Mouse (Mus musculus) erythroblast, embryonic 14.5 days (primary cell): ENCODE data around the gene Zfp239.

Experiments used
- GATA1 ChIP-seq: IDR thresholded peaks from 2 replicates; pipeline ENCODE4 v1.6.1; 2012; ENCODE audit warnings: low read length, inconsistent platforms, mixed read lengths
- TAL1 ChIP-seq: IDR thresholded peaks from 3 replicates; pipeline ENCODE4 v1.6.1; 2012; ENCODE audit warnings: low read length, inconsistent platforms, mixed read lengths

DNA sequence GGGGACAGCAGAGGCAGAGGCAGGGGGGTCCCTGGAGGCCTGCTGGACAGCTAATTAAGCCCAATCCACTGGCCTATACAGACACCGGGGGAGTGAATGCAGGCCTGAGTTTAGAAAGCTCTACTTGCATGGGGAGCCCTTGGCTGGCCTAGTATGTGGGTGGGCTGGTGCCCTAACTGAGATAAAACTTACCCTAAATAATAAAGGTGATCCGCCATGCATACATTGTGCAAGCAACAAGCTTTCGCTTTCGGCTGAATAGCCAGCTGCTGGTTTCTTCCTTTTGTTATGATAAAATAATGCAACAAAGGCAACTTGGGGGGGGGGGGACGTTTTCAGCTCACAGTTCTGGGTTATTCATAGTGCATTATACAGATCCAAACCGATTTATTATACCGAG is 19.3 kb downstream of the Zfp239 start:
- no peak for TF ChIP-seq TAL1
- no peak for TF ChIP-seq GATA1
